Mouse (Mus musculus) heart, embryonic 14.5 days (tissue): ENCODE results near the gene Strip1. TPM values are rescaled to one million over a fixed set of nuclear protein-coding genes. Genes with fewer than 3 reads are reported as not detected.
A peak's percentile ranks its signal among the peaks of the same experiment; 100 is the strongest.

Source experiments
- ATAC-seq: fragments of 200-750 bp; cut with Nextera tagmentation; 2 replicates; pipeline ENCODE4 v1.8.0; 2017; ENCODE audit warnings: low read depth, moderate TSS enrichment; ENCODE audit not compliant: insufficient number of reproducible peaks, insufficient read depth, low FRiP score
- H3K27ac ChIP-seq, 2 experiments: fragments of 200-500 bp in 1 of 2; fragments of 300-500 bp in 1 of 2; sonication (generic) in 1 of 2; replicated peaks in 1 of 2; 2 replicates each; pipeline ENCODE4 v1.5.1; 2012 to 2014; ENCODE audit warnings: low read depth in 2 of 2, low read length in 2 of 2, control low read depth in 1 of 2, mild to moderate bottlenecking in 1 of 2, mixed read lengths in 1 of 2; ENCODE audit not compliant: control insufficient read depth in 1 of 2, insufficient read depth in 1 of 2
- H3K27me3 ChIP-seq: fragments of 300-500 bp; sonication (generic); 2 replicates; pipeline ENCODE4 v1.6.1; 2014; ENCODE audit warnings: mild to moderate bottlenecking, low read length, control low read depth; ENCODE audit not compliant: control insufficient read depth, insufficient read depth
- H3K36me3 ChIP-seq: fragments of 300-500 bp; sonication (generic); 2 replicates; pipeline ENCODE4 v1.6.1; 2014; ENCODE audit warnings: mild to moderate bottlenecking, control low read depth, low read length, mixed read lengths; ENCODE audit not compliant: control insufficient read depth, insufficient read depth
- H3K4me1 ChIP-seq, 2 experiments: fragments of 200-500 bp in 1 of 2; fragments of 300-500 bp in 1 of 2; sonication (generic) in 1 of 2; 2 replicates each; pipeline ENCODE4 v1.6.1; 2012 to 2014; ENCODE audit warnings: low read length in 2 of 2, control low read depth in 1 of 2, mixed read lengths in 1 of 2; ENCODE audit not compliant: control insufficient read depth in 2 of 2, insufficient read depth in 2 of 2
- H3K4me2 ChIP-seq: fragments of 300-500 bp; sonication (generic); 2 replicates; pipeline ENCODE4 v1.6.1; 2014; ENCODE audit warnings: mild to moderate bottlenecking, low read length
- H3K4me3 ChIP-seq, 2 experiments: fragments of 200-500 bp in 1 of 2; fragments of 300-500 bp in 1 of 2; sonication (generic) in 1 of 2; 2 replicates each; pipeline ENCODE4 v1.5.1; 2012 to 2014; ENCODE audit warnings: low read length in 2 of 2, mild to moderate bottlenecking in 2 of 2, control low read depth in 1 of 2, low read depth in 1 of 2, moderate library complexity in 1 of 2; ENCODE audit not compliant: control insufficient read depth in 1 of 2, insufficient read depth in 1 of 2
- H3K9ac ChIP-seq: fragments of 300-500 bp; sonication (generic); 2 replicates; pipeline ENCODE4 v1.6.1; 2014; ENCODE audit warnings: mild to moderate bottlenecking, low read length
- H3K9me3 ChIP-seq: fragments of 300-500 bp; sonication (generic); 2 replicates; pipeline ENCODE4 v1.6.1; 2016; ENCODE audit warnings: low read length, control low read depth; ENCODE audit not compliant: control insufficient read depth
- WGBS: fragments of 180-500 bp; shearing (Covaris S2); extraction: QIAGEN DNeasy Blood & Tissue Kit; methylation state at CpG from one replicate; pipeline ENCODE4 v1.1.7; 2014; 5-methylcytosine and 5-hydroxymethylcytosine counted together
- polyA plus RNA-seq: library from polyadenylated mRNA; unstranded; fragments of >200 nt; fragmentation: Nextera tagmentation; extraction: Ambion mirVana; gene quantifications from 2 replicates; pipeline ENCODE4 v1.2.1, GENCODE M21; 2014

Strip1 gene
- polyA plus RNA-seq, 1 experiment from 2014 or later, result 40.3 TPM

DNA sequence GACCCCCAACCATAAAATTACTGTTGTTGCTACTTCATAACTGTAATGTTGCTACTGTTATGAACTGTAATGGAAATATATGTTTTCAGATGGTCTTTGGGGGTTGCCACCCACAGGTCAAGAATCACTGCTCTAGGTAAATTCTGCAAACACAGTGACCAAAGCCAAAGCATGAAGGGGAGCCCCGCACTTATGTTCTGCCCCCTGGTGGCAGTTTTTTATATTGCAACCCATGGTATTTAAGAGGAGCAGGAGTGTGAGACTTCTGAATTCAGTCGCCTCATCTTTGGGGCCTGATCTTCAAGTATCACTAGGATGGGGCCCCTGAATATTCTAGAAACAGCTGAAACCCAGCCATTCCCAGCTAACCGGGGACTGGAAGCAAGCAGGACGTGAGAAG, 52.0 kb downstream of the Strip1 start:
- H3K36me3 ChIP-seq, result no peaks in the 10 kb centered on the region
- peaks cover 52% of the 10 kb centered on the region for H3K27me3 ChIP-seq
- no peak overlapping the region for H3K4me3 ChIP-seq
- no peak overlapping the region for H3K27ac ChIP-seq
- H3K4me2 ChIP-seq, result no peak overlapping the region
- H3K9ac ChIP-seq, result no peak overlapping the region
- peaks cover 7% of the 10 kb centered on the region in 2 experiments; a peak in 3 of 4 replicates for H3K4me1 ChIP-seq
- no peaks in the 10 kb centered on the region for H3K9me3 ChIP-seq
- WGBS, result 5% methylated on average over 4 of the region's 4 CpGs
- no peak for ATAC-seq

DNA sequence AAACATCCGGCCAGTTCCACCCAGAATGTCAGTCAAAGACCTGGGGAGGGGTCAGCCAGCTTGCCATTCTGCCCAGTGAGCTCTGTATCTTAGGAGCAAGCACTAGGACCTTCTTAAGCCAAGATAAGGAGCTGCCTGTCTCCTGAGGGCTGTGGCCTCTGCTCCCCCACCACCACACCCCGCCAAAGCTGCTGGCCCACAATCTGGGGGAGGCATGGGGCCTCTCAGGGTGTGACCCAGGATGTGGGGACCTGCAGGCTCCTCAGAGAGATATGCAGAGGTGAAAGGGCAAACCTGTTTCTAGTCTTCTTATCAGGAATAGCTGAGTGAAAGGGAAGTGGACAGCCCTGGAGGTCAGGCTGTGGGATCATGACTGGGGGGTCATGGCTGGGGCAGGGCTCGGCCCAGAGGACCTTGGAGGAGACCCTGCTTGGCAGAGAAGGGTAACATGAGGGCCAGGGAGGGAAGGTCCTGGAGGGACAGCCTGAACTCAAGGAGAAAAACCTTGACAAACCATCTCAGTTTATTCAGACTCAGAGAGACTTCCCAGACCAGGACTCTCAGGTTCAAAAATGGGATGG, 53.6 kb downstream of the Strip1 start:
- 23% methylated on average over 3 of the region's 3 CpGs for WGBS
- ATAC-seq, result no peak
- peaks cover 2 to 5% of the 10 kb centered on the region in 2 experiments; a peak in 3 of 4 replicates for H3K4me1 ChIP-seq

DNA sequence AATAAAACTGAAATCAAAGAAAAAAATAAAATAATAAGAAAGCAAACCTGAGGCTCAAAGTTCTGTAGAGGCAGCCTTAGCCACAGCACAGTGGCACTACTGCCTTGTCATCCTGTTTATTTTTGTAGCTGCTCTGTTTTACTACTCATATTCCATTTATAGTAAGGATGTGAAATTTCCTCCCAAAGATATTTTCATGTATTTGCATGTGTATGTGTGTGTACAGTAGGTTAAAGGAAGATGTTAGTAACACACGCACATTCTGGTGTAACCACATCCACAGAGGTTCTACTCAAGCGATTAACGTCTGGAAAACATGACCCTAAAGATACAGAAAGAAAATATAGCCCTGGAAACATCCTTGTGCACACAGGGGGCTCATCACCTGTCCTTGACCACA, 54.7 kb downstream of the Strip1 start:
- Histone ChIP-seq H3K27ac (no peak overlapping the region), H3K9ac (no peak overlapping the region), H3K36me3 (no peaks in the 10 kb centered on the region), H3K9me3 (no peaks in the 10 kb centered on the region), H3K4me3 (no peak overlapping the region), H3K4me2 (no peak overlapping the region), H3K4me1 (peaks cover 0 to 5% of the 10 kb centered on the region in 2 experiments; a peak in 2 of 4 replicates), H3K27me3 (peaks cover 30% of the 10 kb centered on the region)
- 77% methylated on average over 3 of the region's 3 CpGs for WGBS
- no peak for ATAC-seq

More for the DNA sequence above, 53.6 kb downstream of the Strip1 start:
- peaks cover 37% of the 10 kb centered on the region for H3K27me3 ChIP-seq
- no peaks in the 10 kb centered on the region for H3K9me3 ChIP-seq
- H3K4me3 ChIP-seq, result no peak overlapping the region
- no peaks in the 10 kb centered on the region for H3K36me3 ChIP-seq
- H3K27ac ChIP-seq, result no peak overlapping the region
- H3K9ac ChIP-seq, result no peak overlapping the region
- H3K4me2 ChIP-seq, result no peak overlapping the region

DNA sequence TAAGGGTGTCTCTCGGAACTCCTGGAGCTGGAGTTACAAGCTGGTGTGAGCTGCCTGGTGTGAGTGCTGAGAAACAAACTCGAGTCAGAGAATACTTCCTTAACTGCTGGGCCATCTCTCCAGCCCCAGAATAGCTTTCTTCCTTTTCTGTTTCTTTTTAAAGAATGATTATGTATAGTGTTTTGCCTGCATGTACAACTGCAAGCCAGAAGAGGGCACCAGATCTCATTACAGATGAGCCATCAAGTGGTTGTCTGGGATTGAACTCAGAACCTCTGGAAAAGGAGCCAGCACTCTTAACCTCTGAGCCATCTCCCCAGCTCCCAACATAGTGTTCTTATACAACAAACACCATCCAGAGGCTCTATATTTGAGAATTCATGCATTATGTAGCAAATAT, 60.3 kb downstream of the Strip1 start:
- WGBS, result 54% methylated on average over 2 of the region's 2 CpGs
- Histone ChIP-seq H3K27ac (no peak overlapping the region), H3K36me3 (no peaks in the 10 kb centered on the region), H3K4me3 (no peak overlapping the region), H3K9me3 (no peaks in the 10 kb centered on the region), H3K4me1 (peaks cover 18 to 32% of the 10 kb centered on the region in 2 experiments), H3K4me2 (no peak overlapping the region), H3K9ac (no peak overlapping the region), H3K27me3 (no peaks in the 10 kb centered on the region; the same call in 1 of the 2 replicates)
- ATAC-seq, result no peak

DNA sequence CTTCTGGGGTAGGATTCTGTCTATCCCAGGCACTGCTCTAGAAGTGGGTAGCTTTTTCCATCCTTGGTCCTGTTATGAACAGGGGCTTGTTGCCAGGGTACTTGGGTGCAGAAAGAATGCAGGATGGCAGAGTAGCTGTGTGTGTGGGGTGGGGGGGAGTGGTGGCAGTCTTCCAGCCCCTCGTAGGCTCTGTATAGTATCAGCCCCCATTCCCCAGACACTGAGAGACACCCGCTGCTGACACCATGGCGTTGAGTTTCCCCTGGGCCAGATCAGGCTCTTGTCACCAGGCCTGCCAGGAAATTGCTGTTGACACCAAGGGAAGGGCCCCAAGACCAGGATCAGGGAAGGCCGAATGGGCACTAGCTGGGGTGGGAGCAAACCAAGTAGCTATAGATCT, 62.8 kb downstream of the Strip1 start:
- WGBS, result 7% methylated on average over 4 of the region's 4 CpGs
- Histone ChIP-seq H3K4me2 (peak overlapping the region; percentile 25; the same call in 1 of the 2 replicates), H3K9ac (no peak overlapping the region), H3K9me3 (no peaks in the 10 kb centered on the region), H3K27me3 (no peaks in the 10 kb centered on the region; the same call in 1 of the 2 replicates), H3K4me3 (no peak overlapping the region), H3K27ac (peak overlapping the region; percentile 42 to 66; a peak in 3 of 4 replicates), H3K4me1 (peaks cover 35 to 54% of the 10 kb centered on the region in 2 experiments), H3K36me3 (no peaks in the 10 kb centered on the region)
- peak; percentile 81 for ATAC-seq

DNA sequence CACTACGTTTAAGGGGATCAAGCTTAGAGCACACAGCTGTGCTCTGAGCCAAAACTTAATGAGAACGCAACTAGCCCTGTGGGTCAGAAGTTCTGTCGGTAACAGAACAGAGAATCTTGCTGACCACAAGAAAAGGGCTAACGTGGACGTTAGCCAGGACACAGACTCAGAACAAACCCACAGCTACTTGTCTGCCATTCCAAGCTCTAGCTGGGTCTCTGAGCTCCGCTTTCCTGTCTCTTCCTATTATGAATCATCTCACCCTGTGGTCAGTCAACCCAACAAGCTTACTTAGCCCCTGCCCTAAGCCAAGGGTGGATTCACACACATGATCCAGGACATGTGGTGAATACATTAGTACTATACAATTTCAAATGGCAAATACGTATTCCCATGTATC, 63.7 kb downstream of the Strip1 start:
- Histone ChIP-seq H3K27me3 (no peaks in the 10 kb centered on the region; the same call in 1 of the 2 replicates), H3K27ac (no peak overlapping the region), H3K4me1 (peaks cover 40 to 62% of the 10 kb centered on the region in 2 experiments), H3K9ac (no peak overlapping the region), H3K4me3 (no peak overlapping the region), H3K36me3 (no peaks in the 10 kb centered on the region), H3K9me3 (no peaks in the 10 kb centered on the region), H3K4me2 (no peak overlapping the region)
- 76% methylated on average over 7 of the region's 7 CpGs for WGBS
- ATAC-seq, result no peak

DNA sequence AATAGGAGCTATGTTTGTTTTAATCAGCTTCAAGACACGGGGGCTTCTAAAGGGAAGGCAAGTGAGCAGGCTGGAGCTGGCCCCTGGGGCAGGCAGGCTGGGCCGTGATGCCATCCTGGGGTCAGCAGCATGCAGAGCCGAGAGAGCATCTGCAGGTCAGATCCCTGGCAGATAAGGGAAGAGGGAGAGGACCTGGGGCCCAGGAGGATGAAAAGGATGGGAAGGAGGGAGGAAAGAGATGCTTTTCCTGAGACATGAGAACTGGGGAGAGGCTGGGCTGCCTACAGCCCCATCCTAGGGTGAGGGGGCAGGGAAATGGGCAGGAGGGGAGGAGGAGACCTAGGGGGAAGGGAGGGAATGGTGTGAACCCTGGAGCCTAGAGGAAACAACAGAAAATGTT, 66.2 kb downstream of the Strip1 start:
- H3K4me1 ChIP-seq, result peaks cover 60 to 80% of the 10 kb centered on the region in 2 experiments
- no peak for ATAC-seq
- no peaks in the 10 kb centered on the region for H3K36me3 ChIP-seq
- H3K27ac ChIP-seq, result peak overlapping the region; percentile 69 to 79
- WGBS, result 15% methylated on average over 3 of the region's 3 CpGs
- H3K4me3 ChIP-seq, result no peak overlapping the region
- no peak overlapping the region for H3K9ac ChIP-seq
- no peaks in the 10 kb centered on the region; the same call in 1 of the 2 replicates for H3K27me3 ChIP-seq
- H3K9me3 ChIP-seq, result no peaks in the 10 kb centered on the region
- H3K4me2 ChIP-seq, result no peak overlapping the region

DNA sequence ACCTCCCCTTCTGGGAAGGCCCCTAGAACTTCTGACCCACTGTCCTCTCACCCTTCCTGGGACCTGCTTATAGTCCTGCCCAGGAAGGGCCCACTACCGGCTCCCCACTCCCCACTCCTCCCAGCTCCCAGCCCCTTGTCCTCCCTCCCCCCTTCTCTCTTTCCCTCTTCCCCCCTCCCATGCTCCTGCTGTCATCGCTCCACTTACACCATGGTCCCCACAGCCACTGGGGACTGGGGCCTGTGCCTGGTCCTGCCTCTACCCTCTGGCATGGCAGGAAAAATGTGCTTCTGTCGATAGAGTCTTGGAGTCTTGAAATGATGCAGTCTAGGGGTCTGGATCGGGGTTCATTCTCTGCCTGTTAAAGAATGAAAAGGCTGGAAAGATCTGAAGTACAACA, 67.6 kb downstream of the Strip1 start:
- H3K9ac ChIP-seq, result peak overlapping the region; percentile 60; the same call in 1 of the 2 replicates
- H3K4me1 ChIP-seq, result peaks cover 55 to 69% of the 10 kb centered on the region in 2 experiments
- no peak overlapping the region for H3K4me2 ChIP-seq
- peak; percentile 73 for ATAC-seq
- 10% methylated on average over 4 of the region's 4 CpGs for WGBS
- H3K27me3 ChIP-seq, result no peaks in the 10 kb centered on the region; the same call in 1 of the 2 replicates
- peak overlapping the region; percentile 79 to 92 for H3K27ac ChIP-seq
- no peak overlapping the region for H3K4me3 ChIP-seq
- no peaks in the 10 kb centered on the region for H3K9me3 ChIP-seq
- no peaks in the 10 kb centered on the region for H3K36me3 ChIP-seq
